Mouse (Mus musculus): Measurements from ENCODE around the gene Klk12. TPM values are rescaled to one million over a fixed set of nuclear protein-coding genes. Genes with fewer than 3 reads are reported as not detected.

The Klk12 gene
- polyA plus RNA-seq, 1 experiment from 2014 or later, result not detected

GRCm38 (mm10) chr7:43785286-43785685 lies 16.6 kb downstream of the Klk12 start:
- Histone ChIP-seq H3K9ac (replicated peaks; ENCODE audit: low read depth, low read length) (no peak overlapping the region), H3K27me3 (replicated peaks; ENCODE audit: control insufficient read depth, insufficient read depth, low read length) (no peaks in the 10 kb centered on the region), H3K36me3 (ENCODE audit: control insufficient read depth, insufficient read depth) (no peaks in the 10 kb centered on the region), H3K9me3 (ENCODE audit: control insufficient read depth, low read length) (no peaks in the 10 kb centered on the region), H3K4me2 (ENCODE audit: low read length) (no peak overlapping the region), H3K4me3 (replicated peaks; ENCODE audit: low read length) (no peak overlapping the region), H3K27ac (ENCODE audit: low read length) (no peak overlapping the region), H3K4me1 (replicated peaks; ENCODE audit: control insufficient read depth, insufficient read depth, low read length) (peaks cover 5% of the 10 kb centered on the region; the same call in 1 of the 2 replicates)
- ATAC-seq, result no peak
- WGBS, result 90% methylated on average over 1 of the region's 1 CpGs

DNA sequence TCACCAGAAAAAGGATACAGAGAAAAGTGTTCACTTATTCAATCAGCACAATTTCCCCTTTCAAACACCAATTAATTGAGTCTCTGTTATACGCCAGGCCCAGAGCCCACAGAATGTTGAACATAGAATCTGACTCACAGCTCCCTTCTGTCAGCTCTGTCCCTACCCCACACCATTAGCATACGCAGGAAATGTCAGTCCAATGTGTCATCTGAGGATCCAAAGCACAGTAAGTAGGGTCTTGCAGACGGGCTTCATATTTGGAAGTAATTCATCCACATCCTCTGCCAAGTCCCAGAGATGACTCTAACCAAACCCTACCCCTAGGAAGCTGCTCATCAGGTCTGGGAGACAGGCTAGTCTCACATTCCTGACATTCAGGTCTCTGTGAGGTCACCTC lies 19.4 kb downstream of the Klk12 start:
- Histone ChIP-seq H3K4me3 (replicated peaks; ENCODE audit: low read length) (no peak overlapping the region), H3K36me3 (ENCODE audit: control insufficient read depth, insufficient read depth) (no peaks in the 10 kb centered on the region), H3K4me1 (replicated peaks; ENCODE audit: control insufficient read depth, insufficient read depth, low read length) (no peaks in the 10 kb centered on the region), H3K9me3 (ENCODE audit: control insufficient read depth, low read length) (no peaks in the 10 kb centered on the region), H3K4me2 (ENCODE audit: low read length) (no peak overlapping the region), H3K9ac (replicated peaks; ENCODE audit: low read depth, low read length) (no peak overlapping the region), H3K27me3 (replicated peaks; ENCODE audit: control insufficient read depth, insufficient read depth, low read length) (no peaks in the 10 kb centered on the region), H3K27ac (ENCODE audit: low read length) (no peak overlapping the region)
- WGBS, result 71% methylated on average over 3 of the region's 3 CpGs
- ATAC-seq, result no peak

- no peak overlapping the region for H3K9ac ChIP-seq (replicated peaks; ENCODE audit: low read depth, low read length)
- no peak overlapping the region for H3K27ac ChIP-seq (ENCODE audit: low read length)
- no peak overlapping the region for H3K4me2 ChIP-seq (ENCODE audit: low read length)
- 76% methylated on average over 2 of the region's 2 CpGs for WGBS
- no peaks in the 10 kb centered on the region for H3K9me3 ChIP-seq (ENCODE audit: control insufficient read depth, low read length)
- no peaks in the 10 kb centered on the region for H3K4me1 ChIP-seq (replicated peaks; ENCODE audit: control insufficient read depth, insufficient read depth, low read length)
- H3K36me3 ChIP-seq (ENCODE audit: control insufficient read depth, insufficient read depth), result no peaks in the 10 kb centered on the region
- no peak for ATAC-seq
- no peak overlapping the region for H3K4me3 ChIP-seq (replicated peaks; ENCODE audit: low read length)
- H3K27me3 ChIP-seq (replicated peaks; ENCODE audit: control insufficient read depth, insufficient read depth, low read length), result no peaks in the 10 kb centered on the region
These were observed 20.6 kb downstream of the Klk12 start for GRCm38 (mm10) chr7:43789295-43789694.

GRCm38 (mm10) chr7:43791591-43791990 lies 22.9 kb downstream of the Klk12 start, which contains the start of gene Klk9:
Klk9 (plus strand) TSS chr7:43791891.
- no peak within 1 kb of the TSS for H3K9ac ChIP-seq (replicated peaks; ENCODE audit: low read depth, low read length)
- H3K4me2 ChIP-seq (ENCODE audit: low read length), result no peak within 1 kb of the TSS
- no peak within 1 kb of the TSS for H3K4me3 ChIP-seq (replicated peaks; ENCODE audit: low read length)
- no peak within 1 kb of the TSS for H3K27ac ChIP-seq (ENCODE audit: low read length)
- 0 out of 2 replicates have a peak, but pooled peaks cover 3% of the 10 kb centered on the region for H3K4me1 ChIP-seq (replicated peaks; ENCODE audit: control insufficient read depth, insufficient read depth, low read length)
- no peaks in the 10 kb centered on the region for H3K9me3 ChIP-seq (ENCODE audit: control insufficient read depth, low read length)
- 83% methylated on average over 7 of the region's 7 CpGs for WGBS
- ATAC-seq, result no peak
- no peaks in the 10 kb centered on the region for H3K36me3 ChIP-seq (ENCODE audit: control insufficient read depth, insufficient read depth)
- H3K27me3 ChIP-seq (replicated peaks; ENCODE audit: control insufficient read depth, insufficient read depth, low read length), result peaks cover 13% of the 10 kb centered on the region

- H3K27me3 ChIP-seq (replicated peaks; ENCODE audit: control insufficient read depth, insufficient read depth, low read length), result peaks cover 18% of the 10 kb centered on the region
- no peaks in the 10 kb centered on the region for H3K9me3 ChIP-seq (ENCODE audit: control insufficient read depth, low read length)
- peak; percentile 36; the same call in 1 of the 2 replicates for ATAC-seq
- no peak overlapping the region for H3K27ac ChIP-seq (ENCODE audit: low read length)
- peak overlapping the region; percentile 72 for H3K4me2 ChIP-seq (ENCODE audit: low read length)
- H3K9ac ChIP-seq (replicated peaks; ENCODE audit: low read depth, low read length), result peak overlapping the region; percentile 49; the same call in 1 of the 2 replicates
- H3K4me1 ChIP-seq (replicated peaks; ENCODE audit: control insufficient read depth, insufficient read depth, low read length), result peaks cover 10% of the 10 kb centered on the region; the same call in 1 of the 2 replicates
- H3K36me3 ChIP-seq (ENCODE audit: control insufficient read depth, insufficient read depth), result no peaks in the 10 kb centered on the region
- H3K4me3 ChIP-seq (replicated peaks; ENCODE audit: low read length), result peak overlapping the region; percentile 52
- WGBS, result 8% methylated on average over 8 of the region's 8 CpGs
These were observed 27.7 kb downstream of the Klk12 start for GRCm38 (mm10) chr7:43796355-43796754.

GRCm38 (mm10) chr7:43797333-43797769 lies 28.7 kb downstream of the Klk12 start, which contains the start of gene Klk8:
Klk8 (plus strand) TSS chr7:43797577.
- WGBS, result under 1% methylated on average over 28 of the region's 28 CpGs
- H3K4me1 ChIP-seq (replicated peaks; ENCODE audit: control insufficient read depth, insufficient read depth, low read length), result peaks cover 10% of the 10 kb centered on the region; the same call in 1 of the 2 replicates
- H3K4me3 ChIP-seq (replicated peaks; ENCODE audit: low read length), result peak within 1 kb of the TSS; percentile 52
- no peaks in the 10 kb centered on the region for H3K36me3 ChIP-seq (ENCODE audit: control insufficient read depth, insufficient read depth)
- H3K9ac ChIP-seq (replicated peaks; ENCODE audit: low read depth, low read length), result peak within 1 kb of the TSS; percentile 49
- peak within 1 kb of the TSS; percentile 72 for H3K4me2 ChIP-seq (ENCODE audit: low read length)
- H3K27me3 ChIP-seq (replicated peaks; ENCODE audit: control insufficient read depth, insufficient read depth, low read length), result peaks cover 18% of the 10 kb centered on the region
- H3K9me3 ChIP-seq (ENCODE audit: control insufficient read depth, low read length), result no peaks in the 10 kb centered on the region
- ATAC-seq, result peak; percentile 47
- H3K27ac ChIP-seq (ENCODE audit: low read length), result no peak within 1 kb of the TSS

DNA sequence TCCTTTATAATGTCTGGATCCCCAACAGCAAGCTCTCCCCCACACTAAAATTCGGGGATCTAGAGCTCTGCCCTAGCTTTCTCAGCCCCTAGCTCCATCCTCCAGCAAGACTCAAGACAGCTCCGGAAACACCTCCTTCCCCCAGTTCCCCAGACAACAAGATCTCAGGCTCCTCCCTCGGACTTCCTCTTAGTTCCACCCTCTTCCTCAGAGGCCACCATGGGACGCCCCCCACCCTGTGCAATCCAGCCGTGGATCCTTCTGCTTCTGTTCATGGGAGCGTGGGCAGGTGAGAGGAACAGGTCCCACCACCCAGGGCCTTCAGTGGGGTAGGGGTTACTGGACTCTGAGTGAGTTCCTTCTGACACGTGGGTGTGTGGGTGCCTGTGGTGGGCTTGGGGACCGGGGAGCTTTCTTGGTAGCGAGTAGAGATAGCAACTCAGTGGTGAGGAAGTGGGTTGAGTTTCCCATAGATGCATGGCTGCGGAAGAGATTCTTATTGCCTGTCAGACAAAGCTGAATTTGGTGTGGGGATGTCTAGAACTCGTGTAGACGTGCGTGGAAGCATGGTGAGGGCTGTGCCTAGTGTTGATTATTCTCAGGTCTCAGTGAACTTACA lies 29.3 kb downstream of the Klk12 start:
- Histone ChIP-seq H3K4me3 (replicated peaks; ENCODE audit: low read length) (peak overlapping the region; percentile 52), H3K9ac (replicated peaks; ENCODE audit: low read depth, low read length) (peak overlapping the region; percentile 49; the same call in 1 of the 2 replicates), H3K4me2 (ENCODE audit: low read length) (peak overlapping the region; percentile 72), H3K4me1 (replicated peaks; ENCODE audit: control insufficient read depth, insufficient read depth, low read length) (peaks cover 10% of the 10 kb centered on the region; the same call in 1 of the 2 replicates), H3K9me3 (ENCODE audit: control insufficient read depth, low read length) (no peaks in the 10 kb centered on the region), H3K27me3 (replicated peaks; ENCODE audit: control insufficient read depth, insufficient read depth, low read length) (peaks cover 18% of the 10 kb centered on the region), H3K27ac (ENCODE audit: low read length) (no peak overlapping the region), H3K36me3 (ENCODE audit: control insufficient read depth, insufficient read depth) (no peaks in the 10 kb centered on the region)
- peak; percentile 52 for ATAC-seq
- 39% methylated on average over 13 of the region's 13 CpGs for WGBS

DNA sequence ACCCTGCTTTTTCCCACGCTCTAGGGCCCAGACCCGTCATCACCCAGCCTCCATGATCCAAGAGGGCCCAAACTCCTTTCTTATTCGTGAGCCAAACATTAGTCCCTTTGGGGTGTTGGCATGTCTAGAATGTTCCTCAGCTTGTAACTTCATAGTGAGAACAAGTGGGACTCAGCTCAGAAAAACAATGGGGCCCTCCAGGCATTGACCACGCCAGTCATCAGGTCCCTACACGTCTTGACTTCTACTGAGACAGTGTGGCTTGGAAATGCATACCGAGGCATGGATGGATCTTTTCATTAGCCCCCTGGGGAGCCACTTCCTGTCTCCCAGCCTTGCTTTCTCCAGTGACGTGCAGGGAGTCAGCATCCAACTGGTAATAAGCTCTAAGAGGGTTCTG lies 31.2 kb downstream of the Klk12 start:
- Histone ChIP-seq H3K36me3 (ENCODE audit: control insufficient read depth, insufficient read depth) (no peaks in the 10 kb centered on the region), H3K9ac (replicated peaks; ENCODE audit: low read depth, low read length) (no peak overlapping the region), H3K27me3 (replicated peaks; ENCODE audit: control insufficient read depth, insufficient read depth, low read length) (peaks cover 18% of the 10 kb centered on the region), H3K4me2 (ENCODE audit: low read length) (no peak overlapping the region), H3K4me1 (replicated peaks; ENCODE audit: control insufficient read depth, insufficient read depth, low read length) (peaks cover 10% of the 10 kb centered on the region; the same call in 1 of the 2 replicates), H3K27ac (ENCODE audit: low read length) (no peak overlapping the region), H3K4me3 (replicated peaks; ENCODE audit: low read length) (no peak overlapping the region), H3K9me3 (ENCODE audit: control insufficient read depth, low read length) (no peaks in the 10 kb centered on the region)
- WGBS, result 72% methylated on average over 7 of the region's 7 CpGs
- ATAC-seq, result no peak

DNA sequence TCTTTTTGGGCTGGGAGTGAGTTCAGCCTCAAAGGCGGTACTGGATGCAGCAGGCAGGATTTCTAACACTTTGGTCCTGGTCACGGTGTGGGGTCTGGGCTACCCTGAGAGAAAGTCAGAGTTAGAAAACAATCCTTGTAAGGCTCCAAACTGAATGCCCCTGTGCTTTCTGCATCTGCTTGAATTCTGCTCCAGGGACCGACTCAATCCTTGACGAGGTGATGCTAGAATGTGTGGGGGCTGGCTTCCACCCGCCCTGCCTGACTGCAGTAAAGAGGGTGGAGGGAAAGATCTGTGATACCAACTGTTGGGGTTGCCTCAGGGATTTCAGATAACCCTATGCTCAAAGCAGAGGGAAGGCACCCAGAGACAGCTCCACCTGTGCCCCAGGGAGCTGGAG lies 42.3 kb downstream of the Klk12 start, which contains the start of gene Klk7:
Klk7 (plus strand) TSS at position 301 of the 400 bp plus-strand sequence.
- H3K27ac ChIP-seq (ENCODE audit: low read length), result no peak within 1 kb of the TSS
- H3K27me3 ChIP-seq (replicated peaks; ENCODE audit: control insufficient read depth, insufficient read depth, low read length), result no peaks in the 10 kb centered on the region
- no peak within 1 kb of the TSS for H3K4me2 ChIP-seq (ENCODE audit: low read length)
- H3K36me3 ChIP-seq (ENCODE audit: control insufficient read depth, insufficient read depth), result no peaks in the 10 kb centered on the region
- no peaks in the 10 kb centered on the region for H3K9me3 ChIP-seq (ENCODE audit: control insufficient read depth, low read length)
- no peak within 1 kb of the TSS for H3K4me3 ChIP-seq (replicated peaks; ENCODE audit: low read length)
- no peaks in the 10 kb centered on the region for H3K4me1 ChIP-seq (replicated peaks; ENCODE audit: control insufficient read depth, insufficient read depth, low read length)
- 48% methylated on average over 5 of the region's 5 CpGs for WGBS
- no peak within 1 kb of the TSS for H3K9ac ChIP-seq (replicated peaks; ENCODE audit: low read depth, low read length)
- no peak for ATAC-seq
